Mouse (Mus musculus) sigmoid colon, adult 10 weeks (tissue): ENCODE results near the gene Ano7. TPM values are rescaled to one million over a fixed set of nuclear protein-coding genes. Genes with fewer than 3 reads are reported as not detected.

Source experiments
- polyA plus RNA-seq: library from polyadenylated mRNA; stranded (reverse); fragments of 350-450 nt; fragmentation: Illumina TruSeq; extraction: RNeasy Lipid Tissue Mini Kit (QIAGEN cat#74804); gene quantifications from one replicate; pipeline ENCODE4 v1.2.3, GENCODE M21; 2014; ENCODE audit warnings: low read depth, low replicate concordance

The Ano7 gene
- 34.6 TPM for polyA plus RNA-seq

GRCm38 (mm10) chr1:93373665-93374064 lies at the start of gene Ano7:
Gene Ano7 (plus strand): TSS chr1:93373930.

GRCm38 (mm10) chr1:93342648-93343503 lies 30.9 kb upstream of the Ano7 start, which contains the start of the genes Ppp1r7 and Pask:
Gene Ppp1r7 (plus strand): TSS chr1:93342854.
Gene Pask (minus strand): TSS chr1:93343482.

Other genes with a start within 250 kb of the Ano7 start
- not detected for gene Agxt, start 238.7 kb upstream of the Ano7 start, polyA plus RNA-seq
- 2.5 TPM for gene 2310007B03Rik, start 213.0 kb upstream of the Ano7 start, polyA plus RNA-seq
- gene Crocc2, start 205.2 kb upstream of the Ano7 start, polyA plus RNA-seq = not detected
- gene Sned1, start 138.1 kb upstream of the Ano7 start, polyA plus RNA-seq = 27.8 TPM
- 17.4 TPM for gene Mterf4, start 68.0 kb upstream of the Ano7 start, polyA plus RNA-seq
- 84.3 TPM for gene Ppp1r7, start 31.1 kb upstream of the Ano7 start, polyA plus RNA-seq
- 1.7 TPM for gene Pask, start 30.4 kb upstream of the Ano7 start, polyA plus RNA-seq
- gene Hdlbp, start 104.9 kb downstream of the Ano7 start, polyA plus RNA-seq = 165 TPM
- 19.9 TPM for gene Farp2, start 138.1 kb downstream of the Ano7 start, polyA plus RNA-seq